Mouse (Mus musculus): ENCODE measurements around the gene Baiap2.
A peak's percentile ranks its signal among the peaks of the same experiment; 100 is the strongest.

Gene Baiap2

GRCm38 (mm10) chr11:120041191-120042123, 98.9 kb downstream of the Baiap2 start:
- peak; percentile 31 for DNase-seq (ENCODE audit: low spot score)

DNA sequence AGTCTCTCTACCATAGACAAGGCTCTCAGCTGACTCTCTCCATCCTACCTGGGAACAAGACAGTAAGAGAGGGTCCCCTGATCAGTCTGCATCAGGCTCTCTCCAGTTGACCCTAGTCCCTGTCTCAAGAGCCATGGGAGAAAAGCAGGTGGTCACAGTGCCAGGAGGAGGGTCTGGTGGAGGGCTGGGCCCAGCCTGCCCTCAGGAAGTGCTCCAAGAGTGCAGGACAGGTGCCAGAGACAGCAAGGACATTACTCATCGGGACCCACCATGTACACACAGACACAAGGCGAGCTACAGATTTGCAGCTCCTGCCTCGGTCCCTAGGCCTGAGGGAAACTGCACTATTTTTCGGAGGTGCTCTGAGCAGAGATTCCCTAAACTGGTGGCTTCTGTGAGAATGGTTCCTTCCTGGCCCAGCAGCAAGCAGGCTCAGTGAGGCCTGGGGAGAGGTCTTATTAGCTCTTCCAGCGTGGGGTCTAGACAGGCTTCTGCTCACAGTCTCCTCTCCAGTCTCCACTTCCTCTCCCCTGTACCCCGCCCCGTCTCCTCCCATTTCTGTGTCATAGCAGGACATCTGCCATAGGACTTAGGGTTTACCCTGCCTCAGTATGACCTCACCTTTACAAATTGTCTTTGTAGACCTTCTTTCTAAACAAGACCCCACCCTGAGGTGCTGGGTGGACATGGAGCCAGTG, 99.7 kb downstream of the Baiap2 start:
- DNase-seq (ENCODE audit: low spot score): no peak

- no peak for DNase-seq (ENCODE audit: low spot score)
These were observed 102.8 kb downstream of the Baiap2 start for GRCm38 (mm10) chr11:120045341-120045740.

DNA sequence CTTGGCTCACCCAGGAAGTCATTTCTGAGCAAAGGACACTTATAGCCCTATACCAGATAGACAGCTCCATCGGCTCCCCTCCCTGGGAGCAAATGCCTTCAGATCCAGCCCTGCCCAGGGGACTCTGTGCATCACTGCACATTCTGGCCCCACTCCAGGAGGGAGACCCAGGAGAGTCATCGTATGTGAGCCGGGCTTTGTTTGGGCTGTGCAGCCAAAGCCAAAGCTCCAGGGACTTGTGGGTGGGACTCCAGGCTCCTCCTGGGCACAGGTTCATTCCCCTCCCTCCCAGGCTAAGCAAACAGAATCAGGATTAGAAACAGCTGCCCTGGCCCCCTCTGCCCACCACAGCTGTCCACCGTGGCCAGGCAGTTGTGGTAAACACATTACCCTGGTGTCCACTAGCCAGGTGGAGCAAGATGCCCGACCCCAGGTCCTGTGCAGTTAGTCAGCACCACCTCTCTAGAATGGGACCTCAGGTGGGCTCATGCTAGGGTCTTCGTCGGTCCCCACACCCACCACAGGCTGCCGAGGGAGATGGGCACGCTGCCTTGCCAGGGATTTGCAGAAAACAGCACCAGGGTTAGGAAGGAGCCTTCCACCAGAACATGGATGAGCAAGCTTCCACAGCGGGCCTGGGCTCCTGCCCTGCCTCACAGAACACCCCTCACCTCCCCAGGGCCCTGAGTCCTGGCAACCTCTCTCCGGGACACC, 103.4 kb downstream of the Baiap2 start:
- no peak for DNase-seq (ENCODE audit: low spot score)

DNA sequence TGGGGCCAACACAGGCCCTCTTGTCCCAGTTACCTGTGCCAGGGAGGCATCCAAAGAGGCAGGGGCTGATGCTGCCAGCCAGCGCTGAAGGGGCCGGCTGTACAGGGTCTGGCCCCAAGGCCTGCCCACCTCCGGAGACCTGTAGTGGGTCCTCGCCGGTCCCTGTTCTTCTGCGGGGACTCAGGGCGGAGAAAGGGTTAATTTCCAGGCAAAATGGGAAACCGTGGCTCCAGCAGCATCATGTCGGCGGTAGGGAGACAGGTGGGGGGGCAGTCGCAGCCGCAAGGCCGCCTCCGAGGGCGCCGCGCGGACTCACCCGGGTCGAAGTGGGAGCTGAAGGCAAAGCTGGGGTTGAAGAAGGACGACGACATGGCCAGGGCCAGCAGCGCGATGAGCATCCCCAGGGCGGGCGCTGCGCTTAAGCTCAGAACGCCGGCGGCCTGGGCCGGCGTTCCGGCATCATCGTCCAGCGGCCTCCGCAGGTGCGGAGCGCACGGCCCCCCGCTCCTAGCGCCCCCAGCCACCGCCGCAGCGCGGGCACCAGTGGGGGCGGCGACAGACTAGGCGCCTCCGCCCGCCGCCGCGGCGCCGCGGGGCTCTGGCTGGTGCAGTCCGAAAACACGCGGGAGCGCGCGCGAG, 104.1 kb downstream of the Baiap2 start, which contains the start of gene Aatk:
Aatk (minus strand) TSS at position 615 of the 639 bp plus-strand sequence.
- DNase-seq (ENCODE audit: low spot score): peak; percentile 59

- peak; percentile 41 for DNase-seq (ENCODE audit: low spot score)
These were observed 105.1 kb downstream of the Baiap2 start for GRCm38 (mm10) chr11:120047531-120048251.

GRCm38 (mm10) chr11:120048252-120048556, 105.6 kb downstream of the Baiap2 start:
- peak; percentile 77 for DNase-seq (ENCODE audit: low spot score)

- no peak for DNase-seq (ENCODE audit: low spot score)
These were observed 106.5 kb downstream of the Baiap2 start for GRCm38 (mm10) chr11:120049067-120049466.

GRCm38 (mm10) chr11:120051124-120051811, 108.7 kb downstream of the Baiap2 start:
- peak; percentile 51 for DNase-seq (ENCODE audit: low spot score)

GRCm38 (mm10) chr11:120052274-120052673, 109.7 kb downstream of the Baiap2 start:
- no peak for DNase-seq (ENCODE audit: low spot score)

GRCm38 (mm10) chr11:120053846-120054245, 111.3 kb downstream of the Baiap2 start:
- DNase-seq (ENCODE audit: low spot score): no peak

DNA sequence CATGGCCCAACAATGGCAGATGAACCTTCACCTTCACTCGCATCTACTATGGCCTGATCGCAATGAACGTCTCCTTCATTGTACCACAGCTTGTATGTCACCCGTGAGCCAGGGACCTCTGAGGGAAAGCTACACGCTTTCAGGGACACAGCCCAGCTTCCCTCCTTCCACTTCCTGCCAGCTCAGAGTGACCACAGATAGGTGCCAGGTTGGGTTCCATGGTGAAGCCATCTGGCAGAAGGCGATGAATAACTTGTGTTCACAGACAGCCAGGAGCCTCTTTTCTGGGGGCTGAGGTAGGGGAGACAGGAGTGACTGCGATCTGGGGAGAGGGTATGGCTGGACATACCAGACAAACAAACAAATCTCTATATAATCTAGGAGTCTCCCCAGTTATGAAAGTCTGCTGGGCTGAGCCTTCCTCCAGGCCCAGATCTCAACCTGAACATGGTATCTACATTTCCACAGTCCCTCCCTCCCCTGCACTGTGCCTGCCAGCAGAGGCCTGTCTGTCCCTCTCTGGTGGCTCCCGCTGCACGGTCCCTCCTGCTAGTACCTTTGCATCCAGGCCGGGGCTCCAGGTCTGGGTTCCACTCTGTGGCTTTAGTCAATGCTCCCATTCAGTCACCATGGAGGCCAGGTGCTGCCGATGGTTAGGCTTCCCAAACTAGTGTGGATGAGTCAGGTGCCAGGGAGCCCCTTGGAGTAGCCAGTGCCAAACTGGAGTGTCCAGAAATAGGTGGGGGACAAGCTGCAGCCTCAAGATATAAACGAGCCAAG, 113.6 kb downstream of the Baiap2 start:
- no peak for DNase-seq (ENCODE audit: low spot score)

All from retina, embryonic 14.5 days (tissue).